Mouse (Mus musculus) G1E (cell line): ENCODE results near the gene Phb. TPM values are rescaled to one million over a fixed set of nuclear protein-coding genes. Genes with fewer than 3 reads are reported as not detected.

Source experiments
- ATAC-seq: 2 replicates; pipeline ENCODE4 v1.8.0; 2016; ENCODE audit warnings: mild to moderate bottlenecking; ENCODE audit not compliant: insufficient number of reproducible peaks, poor library complexity, low FRiP score, severe bottlenecking; ENCODE audit errors: extremely low read depth
- DNase-seq: peaks from one replicate; pipeline ENCODE4 v3.0.0; 2012; ENCODE audit warnings: low spot score
- H3K27me3 ChIP-seq: 2 replicates; pipeline ENCODE4 v1.6.1; 2012; ENCODE audit warnings: mild to moderate bottlenecking, low read length, inconsistent platforms; ENCODE audit not compliant: insufficient read depth
- H3K36me3 ChIP-seq: replicated peaks from 2 replicates; pipeline ENCODE3; 2012; ENCODE audit warnings: mild to moderate bottlenecking, inconsistent platforms
- H3K4me1 ChIP-seq: 2 replicates; pipeline ENCODE4 v1.6.1; 2012; ENCODE audit warnings: low read depth, low read length, inconsistent platforms, mixed read lengths; ENCODE audit not compliant: insufficient read depth
- H3K4me3 ChIP-seq: 2 replicates; pipeline ENCODE4 v1.5.1; 2012; ENCODE audit warnings: low read depth, mild to moderate bottlenecking, inconsistent platforms, low read length, moderate library complexity, mixed read lengths
- H3K9me3 ChIP-seq: replicated peaks from 2 replicates; pipeline ENCODE4 v1.6.1; 2012; ENCODE audit warnings: inconsistent platforms
- CTCF ChIP-seq: IDR thresholded peaks from 2 replicates; pipeline ENCODE4 v1.5.1; 2012; ENCODE audit warnings: low read depth, low read length, inconsistent platforms, mixed read lengths
- GATA1 ChIP-seq: IDR thresholded peaks from 2 replicates; pipeline ENCODE4 v1.6.1; 2012; ENCODE audit warnings: borderline replicate concordance, low read length, inconsistent platforms, mixed read lengths
- GATA2 ChIP-seq: IDR thresholded peaks from 2 replicates; pipeline ENCODE4 v1.6.1; 2012; ENCODE audit warnings: low read depth, low read length, inconsistent platforms, borderline replicate concordance
- POLR2AphosphoS5 ChIP-seq: IDR thresholded peaks from 2 replicates; pipeline ENCODE4 v1.6.1; 2012; ENCODE audit warnings: low read depth, low read length, inconsistent platforms; ENCODE audit not compliant: insufficient replicate concordance
- TAL1 ChIP-seq: conservative IDR thresholded peaks from 2 replicates; pipeline ENCODE4 v1.6.1; 2012; ENCODE audit warnings: low read depth, low read length, inconsistent platforms, mixed read lengths
- polyA plus RNA-seq: library from polyadenylated mRNA; stranded (reverse); fragments of >175 nt; gene quantifications from 2 replicates; pipeline ENCODE4 v1.2.3, GENCODE M21; 2012
- total RNA-seq, 2 experiments: library from RNA; stranded (forward) in 1 of 2; stranded (reverse) in 1 of 2; fragments of 200-1000 nt in 1 of 2; fragments of >200 nt in 1 of 2; fragmentation: Nextera tagmentation in 1 of 2; gene quantifications; 2 replicates each; pipeline ENCODE4 v1.2.3; 2014 to 2017

Gene Phb
- total and polyA plus RNA-seq, 3 experiments, result 44.0 to 111 (median 50.0) TPM

DNA sequence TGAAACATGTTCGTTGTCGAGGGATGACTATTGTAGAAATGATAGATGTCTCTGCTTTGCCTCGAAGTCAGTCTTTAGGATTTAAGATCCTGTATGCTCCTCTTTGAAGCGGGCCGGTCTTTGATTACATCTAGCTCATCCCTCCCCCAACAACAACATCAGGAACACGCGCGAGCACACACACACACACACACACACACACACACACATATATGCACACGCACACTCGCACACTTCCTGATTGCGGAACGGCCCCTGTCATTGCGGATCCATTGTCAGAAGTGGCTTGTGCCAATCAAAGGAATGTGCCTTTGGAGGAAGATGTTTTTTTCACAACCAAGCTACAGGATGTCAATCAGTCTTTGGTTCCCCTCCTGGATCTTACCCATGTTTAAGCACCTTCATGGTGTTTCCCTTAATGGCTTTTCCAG lies 47.1 kb downstream of the Phb start:
- no peak for DNase-seq
- H3K4me3 ChIP-seq, result peak overlapping the region; percentile 98
- TF ChIP-seq GATA2, result no peak
- TF ChIP-seq POLR2AphosphoS5, result peak; percentile 31
- no peak for ATAC-seq
- H3K27me3 ChIP-seq, result no peaks in the 10 kb centered on the region
- H3K4me1 ChIP-seq, result peaks cover 68% of the 10 kb centered on the region
- H3K36me3 ChIP-seq, result peaks cover 21% of the 10 kb centered on the region
- H3K9me3 ChIP-seq, result no peaks in the 10 kb centered on the region

DNA sequence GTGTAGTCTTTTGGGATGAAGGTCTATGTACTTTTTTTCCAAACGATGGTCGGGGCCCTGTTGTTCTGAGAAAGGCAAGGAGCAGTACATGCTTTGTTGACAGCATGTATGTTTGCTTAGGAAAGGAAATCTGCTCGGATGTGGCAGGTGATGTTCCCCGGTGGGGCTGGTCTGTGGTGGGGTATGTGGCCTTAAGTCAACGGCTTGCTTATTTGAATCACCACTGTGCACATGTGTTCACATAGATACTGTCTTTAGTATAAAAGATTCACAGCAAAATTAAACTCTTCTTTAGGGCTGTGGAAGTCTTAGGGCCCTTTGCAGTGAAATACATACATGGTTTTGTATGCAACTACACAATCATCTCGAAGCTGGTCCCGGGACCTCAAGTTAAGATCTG lies 47.7 kb downstream of the Phb start:
- ATAC-seq (no peak), DNase-seq (no peak)
- peaks cover 25% of the 10 kb centered on the region for H3K36me3 ChIP-seq
- peak overlapping the region; percentile 98 for H3K4me3 ChIP-seq
- TF ChIP-seq GATA1, result no peak
- TF ChIP-seq TAL1, result no peak
- no peak for TF ChIP-seq CTCF
- TF ChIP-seq POLR2AphosphoS5, result no peak
- no peak for TF ChIP-seq GATA2
- no peaks in the 10 kb centered on the region for H3K9me3 ChIP-seq
- H3K4me1 ChIP-seq, result peaks cover 68% of the 10 kb centered on the region
- H3K27me3 ChIP-seq, result no peaks in the 10 kb centered on the region

DNA sequence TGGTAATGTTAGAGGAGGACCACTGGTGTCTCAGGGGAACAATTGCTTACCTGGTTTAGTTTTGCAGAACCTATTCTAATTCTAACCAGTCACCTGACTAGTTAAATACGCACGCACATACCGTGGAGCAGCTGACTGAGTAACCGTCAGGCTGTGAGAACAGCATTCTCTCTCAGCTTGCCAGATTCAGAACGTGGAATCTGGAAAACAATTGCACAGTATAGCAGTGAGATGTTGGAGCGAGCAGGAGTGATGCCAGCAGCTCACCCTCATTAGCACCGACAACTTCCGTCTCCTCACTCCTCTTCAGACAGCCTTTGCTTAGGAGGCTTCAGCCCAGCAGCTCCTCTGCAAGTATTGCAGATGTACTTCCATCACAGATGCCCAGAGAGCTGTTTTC lies 49.4 kb downstream of the Phb start:
- peak overlapping the region; percentile 98 for H3K4me3 ChIP-seq
- no peak for DNase-seq
- TF ChIP-seq GATA2 (no peak), TAL1 (no peak), POLR2AphosphoS5 (no peak), GATA1 (no peak), CTCF (no peak)
- no peaks in the 10 kb centered on the region for H3K9me3 ChIP-seq
- peaks cover 35% of the 10 kb centered on the region for H3K36me3 ChIP-seq
- H3K27me3 ChIP-seq, result no peaks in the 10 kb centered on the region
- ATAC-seq, result no peak
- H3K4me1 ChIP-seq, result peaks cover 53% of the 10 kb centered on the region

DNA sequence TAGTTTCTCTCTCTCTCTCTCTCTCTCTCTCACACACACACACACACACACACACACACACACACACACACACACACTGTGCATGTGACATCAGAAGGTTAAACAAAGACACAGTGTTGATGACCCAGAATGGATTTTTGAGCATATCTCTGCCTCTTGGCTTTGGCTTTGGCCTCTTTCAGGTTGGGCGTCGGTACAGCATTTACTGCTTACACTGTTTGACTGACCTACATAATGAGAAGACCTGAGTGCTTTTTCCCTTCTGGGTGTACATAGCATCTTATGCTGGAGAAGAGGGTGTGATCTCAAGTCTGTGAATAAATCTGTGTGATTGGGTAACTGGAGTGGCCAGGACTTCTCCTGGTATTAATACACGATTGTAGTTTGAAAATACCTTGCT lies 52.6 kb downstream of the Phb start:
- DNase-seq, result no peak
- no peak overlapping the region for H3K4me3 ChIP-seq
- TF ChIP-seq TAL1, result no peak
- TF ChIP-seq CTCF, result no peak
- TF ChIP-seq GATA1, result no peak
- no peak for TF ChIP-seq GATA2
- no peak for TF ChIP-seq POLR2AphosphoS5

DNA sequence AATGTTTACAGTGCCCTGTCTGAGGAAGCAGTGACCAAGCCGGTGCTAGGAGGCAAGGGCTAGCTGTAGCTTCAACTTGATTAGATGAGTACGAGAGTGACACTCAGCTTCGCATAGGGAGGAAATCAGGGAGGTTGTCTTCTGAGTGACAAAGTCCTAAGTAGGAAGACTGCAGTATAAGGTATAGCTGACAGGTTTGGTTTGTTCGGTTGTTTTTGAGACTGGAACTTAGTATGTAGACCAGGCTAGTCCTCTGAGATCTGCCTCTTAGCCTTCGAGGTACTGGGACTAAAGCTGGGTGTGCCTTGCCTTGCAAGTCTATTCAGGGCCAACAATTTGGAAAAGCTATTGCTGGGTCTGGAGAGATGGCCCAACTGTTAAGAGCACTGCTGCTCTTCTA lies 56.5 kb downstream of the Phb start, which contains the start of gene B130006D01Rik:
TSS of gene B130006D01Rik (plus strand) at position 301 of the 400 bp plus-strand sequence.
- Histone ChIP-seq H3K27me3 (no peaks in the 10 kb centered on the region), H3K36me3 (peaks cover 59% of the 10 kb centered on the region), H3K4me1 (peaks cover 50% of the 10 kb centered on the region), H3K4me3 (no peak within 1 kb of the TSS), H3K9me3 (no peaks in the 10 kb centered on the region)
- ATAC-seq (no peak), DNase-seq (no peak)
- TF ChIP-seq CTCF, result no peak
- TF ChIP-seq GATA2, result no peak
- no peak for TF ChIP-seq GATA1

More for the DNA sequence above, 52.6 kb downstream of the Phb start:
- Histone ChIP-seq H3K27me3 (no peaks in the 10 kb centered on the region), H3K9me3 (no peaks in the 10 kb centered on the region), H3K4me1 (peaks cover 49% of the 10 kb centered on the region), H3K36me3 (peaks cover 49% of the 10 kb centered on the region)
- ATAC-seq, result no peak

DNA sequence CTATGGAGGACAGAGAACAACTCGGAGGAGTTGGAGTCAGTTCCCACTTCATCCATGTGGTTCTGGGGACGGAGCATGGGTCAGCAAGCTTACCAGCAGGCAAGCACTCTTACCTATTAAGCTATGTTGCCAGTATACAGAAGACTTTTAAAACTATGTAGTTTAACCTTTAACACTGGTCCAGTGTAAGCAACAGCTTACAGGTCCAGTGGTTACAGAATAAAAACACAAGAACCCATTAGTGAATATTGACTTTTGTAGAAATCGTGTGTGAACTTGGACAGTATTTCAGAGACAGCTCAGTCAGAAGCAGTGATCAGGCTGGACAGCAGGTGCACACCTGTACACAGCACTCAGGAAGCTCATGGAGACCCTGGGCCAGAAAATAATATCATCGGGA lies 57.7 kb downstream of the Phb start:
- DNase-seq, result no peak
- TF ChIP-seq TAL1, result no peak
- TF ChIP-seq POLR2AphosphoS5, result no peak

DNA sequence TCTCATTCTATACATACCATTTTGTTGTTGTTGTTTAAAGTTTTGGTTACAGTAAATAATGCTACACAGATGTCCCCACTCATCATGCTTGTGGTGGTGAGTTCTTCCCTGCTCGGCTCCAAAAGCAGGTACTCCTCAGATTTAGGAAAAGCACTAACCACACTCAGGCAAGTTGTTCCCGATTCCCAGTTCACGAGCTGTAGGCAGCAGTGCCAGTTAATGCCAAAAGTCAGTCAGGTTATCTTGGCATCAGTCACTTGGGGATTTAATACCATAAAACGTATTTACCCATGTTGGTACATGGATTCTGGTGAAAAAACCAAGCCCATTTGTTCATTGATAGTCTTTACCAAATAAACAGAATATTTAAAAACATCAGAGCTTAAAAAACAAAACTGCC lies 59.4 kb downstream of the Phb start:
- H3K9me3 ChIP-seq, result no peaks in the 10 kb centered on the region
- peaks cover 61% of the 10 kb centered on the region for H3K4me1 ChIP-seq
- ATAC-seq (no peak), DNase-seq (no peak)
- H3K36me3 ChIP-seq, result peaks cover 53% of the 10 kb centered on the region
- TF ChIP-seq TAL1 (no peak), GATA2 (no peak), CTCF (no peak), POLR2AphosphoS5 (no peak), GATA1 (no peak)
- H3K27me3 ChIP-seq, result no peaks in the 10 kb centered on the region
- H3K4me3 ChIP-seq, result peak overlapping the region; percentile 6; the same call in 1 of the 2 replicates

More for the DNA sequence above, 57.7 kb downstream of the Phb start:
- Histone ChIP-seq H3K27me3 (no peaks in the 10 kb centered on the region), H3K9me3 (no peaks in the 10 kb centered on the region), H3K4me1 (peaks cover 49% of the 10 kb centered on the region), H3K36me3 (peaks cover 54% of the 10 kb centered on the region), H3K4me3 (no peak overlapping the region)
- no peak for ATAC-seq
